Mouse (Mus musculus): ENCODE results near the gene Slc25a27. TPM values are rescaled to one million over a fixed set of nuclear protein-coding genes. Genes with fewer than 3 reads are reported as not detected.

Slc25a27 gene
- total RNA-seq, 2 experiments from 2014 or later, result 9.8 to 13.5 TPM

GRCm38 (mm10) chr17:43649641-43650436 is 17.2 kb downstream of the Slc25a27 start:
- DNase-seq (ENCODE audit: low spot score in 2 of 2), result no peak

- DNase-seq (ENCODE audit: low spot score in 2 of 2), result no peak
These were observed 20.1 kb downstream of the Slc25a27 start for GRCm38 (mm10) chr17:43646925-43647324.

- DNase-seq (ENCODE audit: low spot score in 2 of 2), result no peak
These were observed 21.9 kb downstream of the Slc25a27 start for GRCm38 (mm10) chr17:43645136-43645535.

GRCm38 (mm10) chr17:43644375-43644774 is 22.6 kb downstream of the Slc25a27 start:
- no peak for DNase-seq (ENCODE audit: low spot score in 2 of 2)

- DNase-seq (ENCODE audit: low spot score in 2 of 2), result no peak
These were observed 23.8 kb downstream of the Slc25a27 start for GRCm38 (mm10) chr17:43643191-43643590.

GRCm38 (mm10) chr17:43640825-43641224 is 26.2 kb downstream of the Slc25a27 start:
- no peak for DNase-seq (ENCODE audit: low spot score in 2 of 2)

- no peak for DNase-seq (ENCODE audit: low spot score in 2 of 2)
These were observed 29.9 kb downstream of the Slc25a27 start for GRCm38 (mm10) chr17:43637146-43637545.

GRCm38 (mm10) chr17:43630427-43630760 is 36.6 kb downstream of the Slc25a27 start:
- no peak for DNase-seq (ENCODE audit: low spot score in 2 of 2)

GRCm38 (mm10) chr17:43629496-43630426 is 37.3 kb downstream of the Slc25a27 start, which contains the start of gene Tdrd6:
Tdrd6 (minus strand) TSS chr17:43630299.
- DNase-seq (ENCODE audit: low spot score in 2 of 2), result no peak

- DNase-seq (ENCODE audit: low spot score in 2 of 2), result no peak
These were observed 38.0 kb downstream of the Slc25a27 start for GRCm38 (mm10) chr17:43629026-43629495.

- DNase-seq (ENCODE audit: low spot score in 2 of 2), result no peak
These were observed 38.8 kb downstream of the Slc25a27 start for GRCm38 (mm10) chr17:43628246-43628645.

GRCm38 (mm10) chr17:43622076-43622475 is 44.9 kb downstream of the Slc25a27 start:
- no peak for DNase-seq (ENCODE audit: low spot score in 2 of 2)

- no peak for DNase-seq (ENCODE audit: low spot score in 2 of 2)
These were observed 47.9 kb downstream of the Slc25a27 start for GRCm38 (mm10) chr17:43619156-43619555.

GRCm38 (mm10) chr17:43612221-43612620 is 54.8 kb downstream of the Slc25a27 start:
- no peak for DNase-seq (ENCODE audit: low spot score in 2 of 2)

GRCm38 (mm10) chr17:43611586-43611985 is 55.4 kb downstream of the Slc25a27 start:
- DNase-seq (ENCODE audit: low spot score in 2 of 2), result no peak

GRCm38 (mm10) chr17:43606704-43607103 is 60.3 kb downstream of the Slc25a27 start:
- peak; percentile 24 to 56 for DNase-seq (ENCODE audit: low spot score in 2 of 2)

- DNase-seq (ENCODE audit: low spot score in 2 of 2), result no peak
These were observed 68.3 kb downstream of the Slc25a27 start for GRCm38 (mm10) chr17:43598706-43599105.

- DNase-seq (ENCODE audit: low spot score in 2 of 2), result no peak
These were observed 69.3 kb downstream of the Slc25a27 start for GRCm38 (mm10) chr17:43597742-43598141.

- no peak for DNase-seq (ENCODE audit: low spot score in 2 of 2)
These were observed 74.4 kb downstream of the Slc25a27 start for GRCm38 (mm10) chr17:43592296-43593291.
